Mouse (Mus musculus): Measurements from ENCODE around the gene Serpini2. TPM values are rescaled to one million over a fixed set of nuclear protein-coding genes. Genes with fewer than 3 reads are reported as not detected.

The Serpini2 gene
- total and polyA plus RNA-seq, 2 experiments: 3.5 TPM; not detected in 1

- Histone ChIP-seq H3K36me3 (ENCODE audit: control insufficient read depth, insufficient read depth, low read length) (no peaks in the 10 kb centered on the region), H3K4me1 (ENCODE audit: control insufficient read depth, insufficient read depth, low read length) (no peaks in the 10 kb centered on the region), H3K4me3 (ENCODE audit: insufficient read depth, low read depth, low read length) (no peak overlapping the region), H3K79me2 (ENCODE audit: control insufficient read depth, insufficient read depth, low read length) (no peaks in the 10 kb centered on the region), H3K27me3 (ENCODE audit: control insufficient read depth, insufficient read depth, low read length) (no peaks in the 10 kb centered on the region), H3K9ac (ENCODE audit: low read depth, low read length) (no peak overlapping the region), H3K27ac (replicated peaks; ENCODE audit: insufficient read depth, low read depth, low read length) (no peak overlapping the region)
- no peak for DNase-seq (ENCODE audit: extremely low read depth, low read depth, low spot score)
- TF ChIP-seq CTCF (IDR thresholded peaks at IDR 0.05; ENCODE audit: low read depth, low read length): no peak
Measured at GRCm38 (mm10) chr3:75259356-75259755, 10.5 kb downstream of the Serpini2 start.

GRCm38 (mm10) chr3:75219694-75220093 is 50.2 kb downstream of the Serpini2 start:
- DNase-seq (ENCODE audit: extremely low read depth, low read depth, low spot score): no peak
- Histone ChIP-seq H3K4me1 (ENCODE audit: control insufficient read depth, insufficient read depth, low read length) (no peaks in the 10 kb centered on the region), H3K27ac (replicated peaks; ENCODE audit: insufficient read depth, low read depth, low read length) (no peak overlapping the region), H3K9ac (ENCODE audit: low read depth, low read length) (no peak overlapping the region), H3K36me3 (ENCODE audit: control insufficient read depth, insufficient read depth, low read length) (no peaks in the 10 kb centered on the region), H3K27me3 (ENCODE audit: control insufficient read depth, insufficient read depth, low read length) (no peaks in the 10 kb centered on the region), H3K79me2 (ENCODE audit: control insufficient read depth, insufficient read depth, low read length) (no peaks in the 10 kb centered on the region), H3K4me3 (ENCODE audit: insufficient read depth, low read depth, low read length) (no peak overlapping the region)
- 63% methylated on average over 3 of the region's 3 CpGs for WGBS
- TF ChIP-seq CTCF (IDR thresholded peaks at IDR 0.05; ENCODE audit: low read depth, low read length) (no peak), POLR2A (IDR thresholded peaks at IDR 0.05; ENCODE audit: extremely low read depth, insufficient read depth, low read length) (no peak)

GRCm38 (mm10) chr3:75219211-75219610 is 50.7 kb downstream of the Serpini2 start:
- peak; percentile 13 for DNase-seq (ENCODE audit: extremely low read depth, low read depth, low spot score)
- TF ChIP-seq CTCF (IDR thresholded peaks at IDR 0.05; ENCODE audit: low read depth, low read length) (peak; percentile 70), POLR2A (IDR thresholded peaks at IDR 0.05; ENCODE audit: extremely low read depth, insufficient read depth, low read length) (no peak)
- Histone ChIP-seq H3K27ac (replicated peaks; ENCODE audit: insufficient read depth, low read depth, low read length) (no peak overlapping the region), H3K36me3 (ENCODE audit: control insufficient read depth, insufficient read depth, low read length) (no peaks in the 10 kb centered on the region), H3K79me2 (ENCODE audit: control insufficient read depth, insufficient read depth, low read length) (no peaks in the 10 kb centered on the region), H3K4me1 (ENCODE audit: control insufficient read depth, insufficient read depth, low read length) (no peaks in the 10 kb centered on the region), H3K9ac (ENCODE audit: low read depth, low read length) (no peak overlapping the region), H3K4me3 (ENCODE audit: insufficient read depth, low read depth, low read length) (no peak overlapping the region), H3K27me3 (ENCODE audit: control insufficient read depth, insufficient read depth, low read length) (no peaks in the 10 kb centered on the region)
- 20% methylated on average over 1 of the region's 1 CpGs for WGBS

GRCm38 (mm10) chr3:75202808-75203503 is 66.9 kb downstream of the Serpini2 start:
- peak; percentile 26 for DNase-seq (ENCODE audit: extremely low read depth, low read depth, low spot score)
- 27% methylated on average over 12 of the region's 12 CpGs for WGBS

More at GRCm38 (mm10) chr3:75202808-75203503, 66.9 kb downstream of the Serpini2 start:
- no peak overlapping the region for H3K4me3 ChIP-seq (ENCODE audit: insufficient read depth, low read depth, low read length)
- no peaks in the 10 kb centered on the region for H3K4me1 ChIP-seq (ENCODE audit: control insufficient read depth, insufficient read depth, low read length)
- no peaks in the 10 kb centered on the region for H3K27me3 ChIP-seq (ENCODE audit: control insufficient read depth, insufficient read depth, low read length)
- H3K27ac ChIP-seq (replicated peaks; ENCODE audit: insufficient read depth, low read depth, low read length): no peak overlapping the region
- H3K79me2 ChIP-seq (ENCODE audit: control insufficient read depth, insufficient read depth, low read length): no peaks in the 10 kb centered on the region
- no peaks in the 10 kb centered on the region for H3K36me3 ChIP-seq (ENCODE audit: control insufficient read depth, insufficient read depth, low read length)
- TF ChIP-seq CTCF (IDR thresholded peaks at IDR 0.05; ENCODE audit: low read depth, low read length) (peak; percentile 72; the same call in 1 of the 2 replicates), POLR2A (IDR thresholded peaks at IDR 0.05; ENCODE audit: extremely low read depth, insufficient read depth, low read length) (no peak)
- no peak overlapping the region for H3K9ac ChIP-seq (ENCODE audit: low read depth, low read length)

Other genes starting within 250 kb of the Serpini2 start
- not detected in 2 replicates for gene Zbbx, start 105.0 kb downstream of the Serpini2 start, total RNA-seq (2014; rRNA removed)
- not detected in 2 replicates for gene Zbbx, start 105.0 kb downstream of the Serpini2 start, polyA plus RNA-seq (2012; rRNA removed)
- not detected in 2 replicates for gene Wdr49, start 212.1 kb upstream of the Serpini2 start, total RNA-seq (2014; rRNA removed)
- gene Wdr49, start 212.1 kb upstream of the Serpini2 start, polyA plus RNA-seq (2012; rRNA removed): not detected in 2 replicates